Mouse (Mus musculus): Measurements from ENCODE around the gene Arhgdia. TPM values are rescaled to one million over a fixed set of nuclear protein-coding genes. Genes with fewer than 3 reads are reported as not detected.

Arhgdia gene
- total RNA-seq (2021): 100 to 1,000 TPM; 310 to 324 TPM
- long read RNA-seq, experiment 1, transcript Arhgdia-201 (6 exons, 2,150 nt): minor isoform, 74 of 561 reads
- long read RNA-seq, experiment 1, transcript Arhgdia-202 (6 exons, 1,867 nt): major isoform, 439 of 561 reads
- long read RNA-seq, experiment 1, partial matches to known transcripts: 36 of 561 reads
- long read RNA-seq, experiment 1, other reads (novel, unspliced or antisense): 12 of 561 reads
- long read RNA-seq, experiment 2, transcript Arhgdia-201 (6 exons, 2,150 nt): minor isoform, 46 of 455 reads
- long read RNA-seq, experiment 2, transcript Arhgdia-202 (6 exons, 1,867 nt): major isoform, 360 of 455 reads
- long read RNA-seq, experiment 2, partial matches to known transcripts: 41 of 455 reads
- long read RNA-seq, experiment 2, other reads (novel, unspliced or antisense): 8 of 455 reads

- DNase-seq (ENCODE audit: low spot score in 2 of 2): peak; percentile 84 to 94
These were observed at the start of gene Arhgdia for GRCm38 (mm10) chr11:120581490-120582267. Gene Arhgdia (minus strand): TSS chr11:120581624.

- DNase-seq (ENCODE audit: low spot score in 2 of 2): no peak
These were observed 49.0 kb upstream of the Arhgdia start for GRCm38 (mm10) chr11:120630401-120630871.

- no peak for DNase-seq (ENCODE audit: low spot score in 2 of 2)
These were observed 48.5 kb upstream of the Arhgdia start for GRCm38 (mm10) chr11:120629911-120630310.

- DNase-seq (ENCODE audit: low spot score in 2 of 2): peak in 1 of 2 experiments; percentile 41
These were observed 47.9 kb upstream of the Arhgdia start for GRCm38 (mm10) chr11:120629341-120629730.

- no peak for DNase-seq (ENCODE audit: low spot score in 2 of 2)
These were observed 47.3 kb upstream of the Arhgdia start for GRCm38 (mm10) chr11:120628601-120629340.

GRCm38 (mm10) chr11:120627468-120628300 lies 46.3 kb upstream of the Arhgdia start:
- DNase-seq (ENCODE audit: low spot score in 2 of 2): no peak

GRCm38 (mm10) chr11:120626785-120627467 lies 45.5 kb upstream of the Arhgdia start:
- DNase-seq (ENCODE audit: low spot score in 2 of 2): no peak

GRCm38 (mm10) chr11:120625152-120625775 lies 43.8 kb upstream of the Arhgdia start, which contains the start of gene Sirt7:
Gene Sirt7 (minus strand): TSS chr11:120625240.
- no peak for DNase-seq (ENCODE audit: low spot score in 2 of 2)

GRCm38 (mm10) chr11:120624680-120625111 lies 43.3 kb upstream of the Arhgdia start:
- DNase-seq (ENCODE audit: low spot score in 2 of 2): peak; percentile 84 to 89

- DNase-seq (ENCODE audit: low spot score in 2 of 2): peak; percentile 56 to 62
These were observed 42.7 kb upstream of the Arhgdia start for GRCm38 (mm10) chr11:120623961-120624679.

- no peak for DNase-seq (ENCODE audit: low spot score in 2 of 2)
These were observed 41.4 kb upstream of the Arhgdia start for GRCm38 (mm10) chr11:120622805-120623204.

- DNase-seq (ENCODE audit: low spot score in 2 of 2): no peak
These were observed 38.8 kb upstream of the Arhgdia start for GRCm38 (mm10) chr11:120620195-120620594.

- no peak for DNase-seq (ENCODE audit: low spot score in 2 of 2)
These were observed 37.5 kb upstream of the Arhgdia start for GRCm38 (mm10) chr11:120618619-120619535.

GRCm38 (mm10) chr11:120617519-120618112 lies 36.2 kb upstream of the Arhgdia start, which contains the start of gene Pcyt2:
Gene Pcyt2 (minus strand): TSS chr11:120617936.
- peak; percentile 88 to 93 for DNase-seq (ENCODE audit: low spot score in 2 of 2)

- DNase-seq (ENCODE audit: low spot score in 2 of 2): no peak
These were observed 35.3 kb upstream of the Arhgdia start for GRCm38 (mm10) chr11:120616617-120617294.

GRCm38 (mm10) chr11:120615606-120616203 lies 34.3 kb upstream of the Arhgdia start:
- no peak for DNase-seq (ENCODE audit: low spot score in 2 of 2)
